Mouse (Mus musculus) left cerebral cortex, adult 9 months (tissue): ENCODE measurements around the gene Spats2.

Experiments
- DNase-seq, 2 experiments: peaks; one replicate each; pipeline ENCODE4 v3.0.0; 2022; ENCODE audit warnings: low spot score in 2 of 2

Spats2 gene

GRCm38 (mm10) chr15:99097840-99098492 lies 27.8 kb upstream of the Spats2 start:
- no peak for DNase-seq

GRCm38 (mm10) chr15:99098493-99098861 lies 27.2 kb upstream of the Spats2 start:
- no peak for DNase-seq

GRCm38 (mm10) chr15:99099139-99099556 lies 26.6 kb upstream of the Spats2 start:
- no peak for DNase-seq

GRCm38 (mm10) chr15:99099984-99100383 lies 25.7 kb upstream of the Spats2 start:
- no peak for DNase-seq

- DNase-seq, result no peak
Observed at GRCm38 (mm10) chr15:99105238-99105637, 20.5 kb upstream of the Spats2 start.

GRCm38 (mm10) chr15:99107866-99108265 lies 17.9 kb upstream of the Spats2 start:
- no peak for DNase-seq

GRCm38 (mm10) chr15:99111139-99111538 lies 14.6 kb upstream of the Spats2 start:
- no peak for DNase-seq

GRCm38 (mm10) chr15:99111809-99112208 lies 13.9 kb upstream of the Spats2 start:
- DNase-seq, result no peak

- no peak for DNase-seq
Observed at GRCm38 (mm10) chr15:99112843-99113395, 12.8 kb upstream of the Spats2 start.

- DNase-seq, result no peak
Observed at GRCm38 (mm10) chr15:99113396-99113975, 12.2 kb upstream of the Spats2 start.

GRCm38 (mm10) chr15:99114312-99115064 lies 11.2 kb upstream of the Spats2 start:
- no peak for DNase-seq

- DNase-seq, result no peak
Observed at GRCm38 (mm10) chr15:99115065-99115423, 10.7 kb upstream of the Spats2 start.

GRCm38 (mm10) chr15:99116539-99116938 lies 9.2 kb upstream of the Spats2 start:
- no peak for DNase-seq

GRCm38 (mm10) chr15:99120814-99121213 lies 4.9 kb upstream of the Spats2 start:
- no peak for DNase-seq

GRCm38 (mm10) chr15:99122642-99123041 lies 3.1 kb upstream of the Spats2 start:
- DNase-seq, result no peak

GRCm38 (mm10) chr15:99126081-99126815 lies 532 bp downstream of the Spats2 start:
- peak; percentile 38 to 84 for DNase-seq

- no peak for DNase-seq
Observed at GRCm38 (mm10) chr15:99126816-99127365, 1.2 kb downstream of the Spats2 start.

GRCm38 (mm10) chr15:99127851-99128522 lies 2.3 kb downstream of the Spats2 start:
- no peak for DNase-seq

GRCm38 (mm10) chr15:99129441-99129840 lies 3.7 kb downstream of the Spats2 start:
- DNase-seq, result no peak

- DNase-seq, result no peak
Observed at GRCm38 (mm10) chr15:99129956-99130910, 4.5 kb downstream of the Spats2 start.
